Mouse (Mus musculus): ENCODE data around the gene Gm28035.
A peak's percentile ranks its signal among the peaks of the same experiment; 100 is the strongest.

The Gm28035 gene

GRCm38 (mm10) chr2:30261921-30262839 is 21.8 kb downstream of the Gm28035 start:
- DNase-seq (ENCODE audit: low spot score), result peak; percentile 24

DNA sequence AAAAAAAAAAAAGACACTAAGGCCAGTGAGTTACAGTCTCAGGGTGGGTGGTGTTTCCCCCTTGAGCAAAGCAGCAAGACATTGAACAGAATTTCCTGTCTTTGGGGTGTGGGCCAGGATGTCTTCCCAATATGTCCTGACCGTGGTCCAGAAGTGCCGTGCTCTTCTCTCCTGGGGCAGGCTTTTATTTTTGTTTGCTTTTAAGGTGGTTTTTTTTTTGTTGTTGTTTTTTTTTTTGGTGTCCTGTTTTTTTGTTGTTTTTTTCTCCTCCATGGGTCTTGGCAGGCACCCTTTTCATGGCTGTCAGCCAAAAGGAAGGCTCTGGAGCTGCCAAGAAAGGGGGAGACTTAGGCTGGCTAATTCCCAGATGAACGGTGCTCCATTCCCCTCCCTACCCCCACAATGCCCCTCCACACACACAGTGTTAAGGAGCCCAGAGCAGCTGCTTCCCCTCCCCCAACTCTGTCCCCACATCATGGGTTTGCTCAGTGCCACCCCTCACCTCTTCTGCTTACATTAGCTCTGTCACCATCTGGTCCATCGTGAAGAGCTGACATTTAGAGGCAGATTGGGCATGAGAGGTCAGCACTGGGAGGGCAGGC is 22.6 kb downstream of the Gm28035 start:
- peak; percentile 88 for DNase-seq (ENCODE audit: low spot score)

- DNase-seq (ENCODE audit: low spot score), result no peak
Observed at GRCm38 (mm10) chr2:30263811-30264210, 23.4 kb downstream of the Gm28035 start.

- DNase-seq (ENCODE audit: low spot score), result peak; percentile 50
Observed at GRCm38 (mm10) chr2:30264671-30265519, 24.5 kb downstream of the Gm28035 start.

DNA sequence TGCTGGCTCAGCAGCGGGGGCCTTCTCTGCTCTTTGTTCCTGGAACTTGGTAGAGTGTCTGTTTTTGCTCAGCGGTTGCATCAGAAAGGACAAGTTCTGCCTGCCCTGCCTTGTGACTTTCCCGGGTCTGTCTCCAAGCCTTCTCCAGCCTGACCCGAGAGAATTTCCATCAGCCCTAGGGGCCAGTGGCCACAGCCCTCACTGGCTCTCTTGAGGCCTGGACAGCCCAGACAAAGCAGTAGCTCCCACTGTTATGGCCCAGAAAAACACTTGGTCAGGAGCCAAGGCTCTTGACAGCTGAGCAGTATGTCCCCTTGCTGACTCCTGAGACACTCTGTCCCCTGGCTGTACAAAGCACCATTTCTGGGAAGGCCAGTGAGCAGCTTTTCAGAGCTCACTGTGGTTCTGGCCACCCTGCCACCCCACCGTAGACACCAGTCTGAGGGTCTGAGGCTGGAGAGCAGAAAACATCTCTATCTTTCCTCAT is 25.4 kb downstream of the Gm28035 start, which contains the start of gene Phyhd1:
Gene Phyhd1, plus strand, starts transcription at position 437 of the 487 bp plus-strand sequence.
- peak; percentile 95 for DNase-seq (ENCODE audit: low spot score)

- DNase-seq (ENCODE audit: low spot score), result peak; percentile 90
Observed at GRCm38 (mm10) chr2:30266392-30266941, 26.1 kb downstream of the Gm28035 start.

GRCm38 (mm10) chr2:30267466-30267865 is 27.1 kb downstream of the Gm28035 start:
- DNase-seq (ENCODE audit: low spot score), result no peak

GRCm38 (mm10) chr2:30268371-30268770 is 28.0 kb downstream of the Gm28035 start:
- DNase-seq (ENCODE audit: low spot score), result no peak

GRCm38 (mm10) chr2:30269241-30269990 is 29.0 kb downstream of the Gm28035 start:
- no peak for DNase-seq (ENCODE audit: low spot score)

- peak; percentile 89 for DNase-seq (ENCODE audit: low spot score)
Observed at GRCm38 (mm10) chr2:30270134-30270533, 29.8 kb downstream of the Gm28035 start.

- DNase-seq (ENCODE audit: low spot score), result no peak
Observed at GRCm38 (mm10) chr2:30280743-30281142, 40.4 kb downstream of the Gm28035 start, which contains the start of gene Gm28038. TSS of gene Gm28038 (plus strand) at chr2:30281043.

- peak; percentile 47 for DNase-seq (ENCODE audit: low spot score)
Observed at GRCm38 (mm10) chr2:30281651-30282050, 41.3 kb downstream of the Gm28035 start.

GRCm38 (mm10) chr2:30283193-30283592 is 42.8 kb downstream of the Gm28035 start:
- DNase-seq (ENCODE audit: low spot score), result peak; percentile 83

GRCm38 (mm10) chr2:30285004-30285403 is 44.6 kb downstream of the Gm28035 start:
- DNase-seq (ENCODE audit: low spot score), result peak; percentile 18

GRCm38 (mm10) chr2:30285416-30286181 is 45.2 kb downstream of the Gm28035 start:
- DNase-seq (ENCODE audit: low spot score), result peak; percentile 7

- DNase-seq (ENCODE audit: low spot score), result peak; percentile 91
Observed at GRCm38 (mm10) chr2:30286192-30287026, 46.0 kb downstream of the Gm28035 start, which contains the start of the genes Dolk and Nup188. TSS of gene Dolk (minus strand) at chr2:30286334. TSS of gene Nup188 (plus strand) at chr2:30286397.

- DNase-seq (ENCODE audit: low spot score), result peak; percentile 64
Observed at GRCm38 (mm10) chr2:30287027-30287373, 46.6 kb downstream of the Gm28035 start.

- DNase-seq (ENCODE audit: low spot score), result peak; percentile 31
Observed at GRCm38 (mm10) chr2:30299525-30299924, 59.2 kb downstream of the Gm28035 start.

DNA sequence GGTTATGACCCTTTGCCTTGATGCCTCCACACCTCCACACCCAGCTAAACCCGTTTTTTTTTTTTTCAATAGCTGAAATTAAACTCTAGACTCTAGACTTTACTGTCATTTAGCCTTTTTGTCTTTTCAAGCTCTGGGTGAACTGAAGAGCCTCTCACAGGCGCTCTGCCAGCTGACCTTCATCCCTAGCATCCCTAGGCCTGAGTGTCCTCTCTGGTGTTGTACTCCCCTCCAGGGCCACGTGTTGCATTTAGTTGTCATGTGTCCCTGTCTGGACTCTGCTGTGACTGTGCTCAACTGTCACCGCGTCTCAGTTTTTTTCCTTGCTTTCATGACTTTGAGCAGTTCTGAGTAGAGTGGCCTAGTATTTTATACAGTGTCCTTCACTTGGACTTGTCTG is 59.6 kb downstream of the Gm28035 start:
- DNase-seq (ENCODE audit: low spot score), result no peak

Data from adipocyte (in vitro differentiated cells).